Mouse (Mus musculus) ES-Bruce4 (cell line): ENCODE data around the gene Shank2.

Source experiments
- CTCF ChIP-seq: IDR thresholded peaks from one replicate; pipeline ENCODE4 v1.8.1; 2011; ENCODE audit warnings: low read depth, low read length
- POLR2A ChIP-seq: IDR thresholded peaks from one replicate; pipeline ENCODE4 v1.8.1; 2011; ENCODE audit warnings: low read length; ENCODE audit not compliant: insufficient read depth

DNA sequence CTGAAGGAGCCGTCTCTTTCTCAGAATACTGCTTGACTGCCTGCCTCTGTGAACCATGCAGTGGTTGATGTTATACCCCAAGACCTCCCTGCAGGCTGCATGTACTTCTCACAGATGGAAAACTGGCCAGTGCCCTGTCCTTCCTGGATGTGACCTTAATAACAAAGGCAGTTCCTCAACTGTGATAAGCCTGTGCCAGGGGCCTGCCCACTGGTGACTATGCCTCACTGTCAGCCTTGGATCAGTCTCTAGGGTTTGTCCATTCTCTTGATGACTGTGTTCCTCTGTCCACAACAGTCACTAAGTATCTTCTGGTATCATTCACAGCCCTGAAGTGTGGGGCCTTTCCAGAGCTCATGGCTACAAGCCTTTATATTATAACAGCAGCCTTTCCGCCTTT lies 196.8 kb downstream of the Shank2 start:
- TF ChIP-seq POLR2A (no peak), CTCF (no peak)
